Mouse (Mus musculus) forebrain, postnatal 0 days (tissue): ENCODE data around the gene Vps37c. TPM values are rescaled to one million over a fixed set of nuclear protein-coding genes. Genes with fewer than 3 reads are reported as not detected.

Experiments used
- ATAC-seq: fragments of 200-750 bp; cut with Nextera tagmentation; 2 replicates; pipeline ENCODE4 v1.8.0; 2017; ENCODE audit warnings: mild to moderate bottlenecking, moderate library complexity
- DNase-seq: peaks from one replicate; pipeline ENCODE4 v3.0.0-alpha.2; 2015
- H3K27ac ChIP-seq: fragments of 300-500 bp; sonication (generic); 2 replicates; pipeline ENCODE4 v1.5.1; 2014; ENCODE audit warnings: low read depth, mild to moderate bottlenecking, antibody characterized with exemption, low read length, moderate library complexity, mixed read lengths
- H3K27me3 ChIP-seq: fragments of 300-500 bp; sonication (generic); 2 replicates; pipeline ENCODE4 v1.6.1; 2014; ENCODE audit warnings: mild to moderate bottlenecking, low read length, mixed read lengths; ENCODE audit not compliant: insufficient read depth
- H3K36me3 ChIP-seq: fragments of 300-500 bp; sonication (generic); 2 replicates; pipeline ENCODE4 v1.6.1; 2014; ENCODE audit warnings: mild to moderate bottlenecking, moderate library complexity; ENCODE audit not compliant: insufficient read depth
- H3K4me1 ChIP-seq: fragments of 300-500 bp; sonication (generic); 2 replicates; pipeline ENCODE4 v1.6.1; 2014; ENCODE audit warnings: antibody characterized with exemption; ENCODE audit not compliant: insufficient read depth
- H3K4me2 ChIP-seq: fragments of 300-500 bp; sonication (generic); 2 replicates; pipeline ENCODE4 v1.6.1; 2014; ENCODE audit warnings: low read depth, mild to moderate bottlenecking, moderate library complexity
- H3K4me3 ChIP-seq: fragments of 300-500 bp; sonication (generic); 2 replicates; pipeline ENCODE4 v1.5.1; 2014; ENCODE audit warnings: low read depth, low read length, mixed read lengths
- H3K9ac ChIP-seq: fragments of 300-500 bp; sonication (generic); 2 replicates; pipeline ENCODE4 v1.6.1; 2014; ENCODE audit warnings: mild to moderate bottlenecking
- H3K9me3 ChIP-seq: fragments of 300-500 bp; sonication (generic); 2 replicates; pipeline ENCODE4 v1.6.1; 2016; ENCODE audit warnings: low read length
- CTCF ChIP-seq: sonication (generic); IDR thresholded peaks from 2 replicates; pipeline ENCODE4 v1.5.1; 2016; ENCODE audit warnings: antibody characterized with exemption, control low read depth, low read depth
- WGBS: fragments of 180-500 bp; shearing (Covaris S2); extraction: QIAGEN DNeasy Blood & Tissue Kit; methylation state at CpG from one replicate; pipeline ENCODE4 v1.1.7; 2014; 5-methylcytosine and 5-hydroxymethylcytosine counted together
- polyA plus RNA-seq: library from polyadenylated mRNA; unstranded; fragments of >200 nt; fragmentation: Nextera tagmentation; extraction: Ambion mirVana; gene quantifications from 2 replicates; pipeline ENCODE4 v1.2.1, GENCODE M21; 2015
- total RNA-seq: library from RNA; depleted of rRNA; stranded (reverse); fragments of >200 nt; gene quantifications from 2 replicates; pipeline ENCODE4 v1.2.3, GENCODE M21; 2014

The Vps37c gene
- total and polyA plus RNA-seq, 2 experiments from 2014 or later = 29.0 to 34.5 TPM

DNA sequence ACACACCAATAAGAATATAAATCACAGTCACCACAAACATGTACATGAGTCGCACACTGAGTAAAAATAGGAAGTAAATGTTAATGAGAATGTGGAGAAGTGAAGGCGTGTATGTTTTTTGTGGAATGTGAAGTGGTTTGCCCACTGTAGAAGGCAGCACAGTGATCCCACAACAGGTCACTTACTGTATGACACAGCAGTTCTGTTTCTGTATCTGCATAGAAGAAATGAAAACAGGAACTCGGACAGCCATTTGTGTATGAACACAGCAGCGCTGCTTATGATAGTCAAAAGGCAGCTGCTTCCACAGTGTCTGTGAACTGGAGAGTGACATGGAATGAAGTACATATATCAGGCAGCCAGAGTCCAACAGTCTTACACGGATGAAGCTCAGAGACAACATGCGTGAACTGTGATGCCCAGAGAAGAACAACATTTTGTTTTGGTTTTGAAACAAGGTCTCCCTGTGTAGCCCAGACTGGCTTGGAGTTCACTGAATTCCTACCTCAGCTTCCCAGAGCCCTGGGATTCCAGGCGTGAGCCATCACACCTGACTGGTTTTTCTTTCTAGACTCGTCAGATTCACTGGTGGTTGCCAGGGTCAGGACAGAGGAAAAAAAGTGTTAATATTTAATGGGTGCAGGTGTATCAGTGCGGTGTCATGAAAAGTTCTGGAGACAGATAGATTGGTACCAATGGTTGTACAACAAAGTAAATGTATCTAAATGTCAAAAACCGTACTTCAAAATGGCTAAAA is 5.6 kb downstream of the Vps37c start:
- H3K27ac ChIP-seq = no peak overlapping the region
- no peak overlapping the region for H3K9ac ChIP-seq
- no peak overlapping the region for H3K4me2 ChIP-seq
- no peaks in the 10 kb centered on the region for H3K27me3 ChIP-seq
- no peak for DNase-seq
- 86% methylated on average over 10 of the region's 10 CpGs for WGBS
- H3K36me3 ChIP-seq = 0 out of 2 replicates have a peak, but pooled peaks cover 5% of the 10 kb centered on the region
- ATAC-seq = no peak
- H3K9me3 ChIP-seq = no peaks in the 10 kb centered on the region
- TF ChIP-seq CTCF = no peak
- no peak overlapping the region for H3K4me3 ChIP-seq
- peaks cover 21% of the 10 kb centered on the region for H3K4me1 ChIP-seq

DNA sequence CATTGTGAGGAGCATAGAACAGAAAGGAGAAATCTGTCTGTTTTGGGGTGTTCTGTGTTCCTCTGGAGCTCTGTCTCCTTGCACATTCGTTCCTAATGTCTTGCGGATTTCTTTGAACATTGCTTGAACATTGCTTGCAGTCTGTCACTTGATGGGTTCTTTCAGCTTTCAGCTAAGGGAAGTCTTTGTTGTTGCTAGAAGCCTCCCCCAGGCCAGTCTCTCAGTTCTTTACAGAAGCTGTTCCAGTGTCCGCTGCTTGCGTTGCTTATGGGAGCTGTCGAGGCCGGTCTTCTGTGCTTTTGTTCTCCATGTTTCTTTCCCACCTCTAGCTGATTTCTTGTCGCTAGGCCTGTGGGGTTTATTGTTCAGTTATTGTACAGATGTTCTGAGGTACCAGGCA is 7.3 kb downstream of the Vps37c start:
- Histone ChIP-seq H3K4me3 (no peak overlapping the region), H3K4me1 (peaks cover 20% of the 10 kb centered on the region), H3K36me3 (0 out of 2 replicates have a peak, but pooled peaks cover 5% of the 10 kb centered on the region), H3K9me3 (no peaks in the 10 kb centered on the region), H3K27me3 (no peaks in the 10 kb centered on the region), H3K27ac (peak overlapping the region; percentile 54), H3K9ac (0 out of 2 replicates have a peak overlapping the region, but pooled peaks have one; percentile 18), H3K4me2 (peak overlapping the region; percentile 8; the same call in 1 of the 2 replicates)
- DNase-seq (no peak), ATAC-seq (peak; percentile 32)
- 18% methylated on average over 7 of the region's 7 CpGs for WGBS
- TF ChIP-seq CTCF = no peak

DNA sequence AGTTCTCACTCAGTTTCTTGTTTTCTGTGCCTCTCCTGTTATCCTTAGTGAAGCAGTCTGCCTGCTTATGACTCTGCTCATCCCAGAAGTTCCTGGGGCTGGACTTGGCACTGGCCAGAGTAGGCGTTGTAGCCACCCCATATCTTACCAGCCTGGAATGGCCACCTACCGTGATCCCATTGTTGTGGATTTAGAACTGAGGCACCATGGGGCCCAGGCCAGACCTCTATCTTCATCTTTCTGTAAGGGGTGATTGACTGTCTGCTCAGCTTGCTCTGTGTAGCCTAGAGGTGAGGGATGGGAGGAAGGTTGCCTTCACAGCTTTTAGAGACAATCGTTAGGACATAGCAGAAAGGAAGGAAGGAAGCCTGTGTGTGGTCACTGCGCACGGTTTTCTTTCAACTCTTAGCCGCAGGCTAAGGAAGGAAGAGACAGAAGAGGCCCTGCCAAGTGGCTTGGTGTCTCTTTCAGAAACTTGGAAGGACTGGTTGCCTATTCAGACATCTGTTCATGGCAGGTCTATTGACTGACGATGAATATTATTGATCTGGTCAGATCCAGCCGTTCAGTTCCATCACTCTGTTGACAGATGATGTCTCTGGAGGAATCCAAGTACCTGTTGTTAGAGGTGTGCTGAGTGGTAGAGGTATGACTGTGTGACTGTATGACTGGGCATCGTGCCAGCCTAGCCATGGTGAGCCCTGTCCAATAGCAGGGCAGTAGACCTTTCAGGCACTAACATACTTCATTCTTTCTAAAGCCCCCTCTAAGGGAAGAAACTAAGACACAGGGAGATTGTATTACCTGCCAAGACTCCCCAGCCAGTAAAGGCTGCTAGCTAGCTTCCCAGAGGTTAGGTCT is 9.8 kb downstream of the Vps37c start:
- H3K4me1 ChIP-seq = peaks cover 18% of the 10 kb centered on the region
- H3K27ac ChIP-seq = no peak overlapping the region
- H3K27me3 ChIP-seq = no peaks in the 10 kb centered on the region
- H3K4me3 ChIP-seq = no peak overlapping the region
- H3K36me3 ChIP-seq = no peaks in the 10 kb centered on the region
- 64% methylated on average over 9 of the region's 9 CpGs for WGBS
- ATAC-seq = no peak
- no peak overlapping the region for H3K4me2 ChIP-seq
- TF ChIP-seq CTCF = no peak
- H3K9ac ChIP-seq = no peak overlapping the region
- no peak for DNase-seq
- no peaks in the 10 kb centered on the region for H3K9me3 ChIP-seq

DNA sequence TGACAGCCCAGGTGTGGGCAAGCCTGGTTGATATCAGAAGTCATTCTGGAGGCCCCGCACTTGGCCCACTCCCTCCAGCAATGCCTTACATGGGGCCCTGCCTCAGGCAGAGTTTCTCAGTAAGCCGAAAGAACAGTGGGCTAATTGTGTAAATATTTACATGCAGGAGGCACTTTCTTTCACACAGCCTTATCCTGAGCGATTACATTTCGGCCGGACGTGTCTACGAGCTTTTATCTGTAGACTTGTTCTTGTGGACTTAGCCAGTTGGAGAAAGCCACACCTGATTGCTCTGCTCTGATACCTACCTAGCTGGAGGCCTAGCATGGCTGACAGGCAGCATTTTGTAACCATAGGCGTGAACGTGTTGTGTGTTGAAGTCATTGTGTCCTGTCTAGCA is 11.3 kb downstream of the Vps37c start:
- no peak overlapping the region for H3K4me2 ChIP-seq
- no peak overlapping the region for H3K27ac ChIP-seq
- TF ChIP-seq CTCF = no peak
- H3K27me3 ChIP-seq = no peaks in the 10 kb centered on the region
- DNase-seq (no peak), ATAC-seq (no peak)
- no peak overlapping the region for H3K9ac ChIP-seq
- 30% methylated on average over 9 of the region's 9 CpGs for WGBS
- H3K4me3 ChIP-seq = no peak overlapping the region
- no peaks in the 10 kb centered on the region for H3K9me3 ChIP-seq
- no peaks in the 10 kb centered on the region for H3K36me3 ChIP-seq
- H3K4me1 ChIP-seq = peaks cover 18% of the 10 kb centered on the region

DNA sequence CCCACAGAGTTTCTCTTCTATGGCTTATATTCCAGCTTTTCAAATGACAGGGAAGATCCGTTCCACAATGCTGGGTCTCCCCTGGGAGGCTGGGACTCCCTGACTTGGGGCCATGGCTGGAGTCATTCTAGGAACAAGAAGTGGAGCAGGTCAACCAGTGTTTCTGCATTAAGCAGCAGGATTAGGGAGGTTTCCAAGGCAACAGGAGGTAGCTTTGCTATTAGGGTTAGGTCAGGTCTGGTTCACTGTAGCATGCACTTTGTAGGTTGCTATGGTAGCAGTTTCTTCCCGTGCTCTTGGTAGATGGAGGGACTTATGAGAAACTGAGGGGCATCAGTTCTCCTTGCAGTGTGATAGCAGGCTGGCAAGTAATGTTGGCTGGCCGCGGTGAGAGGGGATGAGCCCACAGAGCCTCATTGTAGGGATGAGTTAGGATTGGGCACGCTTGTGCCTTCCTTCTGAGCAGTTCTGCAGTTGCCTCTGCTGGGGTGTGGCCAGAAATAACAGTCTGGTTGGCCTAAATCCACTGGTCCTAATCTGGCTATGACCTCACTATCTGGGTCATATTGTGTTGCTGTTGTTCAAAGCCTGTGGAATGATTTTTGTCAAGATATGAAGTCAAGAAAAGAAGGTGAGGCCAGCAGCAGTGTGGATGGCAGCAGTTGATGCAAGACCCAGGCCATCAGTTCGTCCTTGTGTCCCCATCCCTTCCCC is 12.6 kb downstream of the Vps37c start:
- H3K27me3 ChIP-seq = no peaks in the 10 kb centered on the region
- no peak overlapping the region for H3K4me3 ChIP-seq
- no peak overlapping the region for H3K4me2 ChIP-seq
- H3K9ac ChIP-seq = no peak overlapping the region
- H3K36me3 ChIP-seq = no peaks in the 10 kb centered on the region
- H3K4me1 ChIP-seq = 0 out of 2 replicates have a peak, but pooled peaks cover 7% of the 10 kb centered on the region
- H3K9me3 ChIP-seq = no peaks in the 10 kb centered on the region
- no peak overlapping the region for H3K27ac ChIP-seq
- 51% methylated on average over 6 of the region's 6 CpGs for WGBS
- DNase-seq (no peak), ATAC-seq (peak; percentile 30; the same call in 1 of the 2 replicates)
- no peak for TF ChIP-seq CTCF

DNA sequence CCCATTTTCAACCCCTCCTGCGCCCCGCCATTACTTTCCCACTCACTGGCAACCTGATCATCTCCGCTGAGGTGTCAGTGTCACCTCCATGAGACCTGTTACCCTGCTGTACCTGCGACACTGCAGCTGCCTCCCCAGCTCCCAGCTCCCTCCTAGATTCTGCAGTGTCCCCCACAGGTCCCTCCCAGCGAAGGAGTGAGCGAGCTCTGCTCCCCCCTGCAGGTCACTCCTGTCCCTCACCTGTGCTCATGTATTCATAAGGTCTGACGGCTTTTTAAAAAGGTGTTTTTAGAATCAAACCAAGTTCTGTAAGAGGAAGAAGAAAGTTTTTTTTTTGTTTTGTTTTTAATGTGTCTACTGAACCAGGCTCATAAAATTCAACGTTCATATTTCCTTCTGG is 13.6 kb downstream of the Vps37c start:
- Histone ChIP-seq H3K4me2 (no peak overlapping the region), H3K4me3 (no peak overlapping the region), H3K9me3 (no peaks in the 10 kb centered on the region), H3K27ac (no peak overlapping the region), H3K9ac (no peak overlapping the region), H3K36me3 (peaks cover 7% of the 10 kb centered on the region), H3K27me3 (no peaks in the 10 kb centered on the region), H3K4me1 (0 out of 2 replicates have a peak, but pooled peaks cover 6% of the 10 kb centered on the region)
- ATAC-seq (no peak), DNase-seq (no peak)
- TF ChIP-seq CTCF = no peak
- 89% methylated on average over 8 of the region's 8 CpGs for WGBS
